Mouse (Mus musculus): ENCODE measurements around the gene Itgav. TPM values are rescaled to one million over a fixed set of nuclear protein-coding genes. Genes with fewer than 3 reads are reported as not detected.

Itgav gene
- polyA plus RNA-seq, 1 experiment from 2014 or later, result 19.9 TPM

GRCm38 (mm10) chr2:83683731-83684519, 40.3 kb upstream of the Itgav start:
- WGBS, result 86% methylated on average over 9 of the region's 9 CpGs
- Histone ChIP-seq H3K36me3 (ENCODE audit: control insufficient read depth, insufficient read depth, low read length) (peaks cover 3% of the 10 kb centered on the region; the same call in 1 of the 2 replicates), H3K27ac (ENCODE audit: low read length) (no peak overlapping the region), H3K4me2 (ENCODE audit: low read length) (no peak overlapping the region), H3K4me3 (ENCODE audit: low read depth, low read length) (no peak overlapping the region), H3K27me3 (ENCODE audit: control insufficient read depth, insufficient read depth, low read depth, low read length) (no peaks in the 10 kb centered on the region), H3K9me3 (replicated peaks; ENCODE audit: control insufficient read depth, low read length, poor library complexity, severe bottlenecking) (no peaks in the 10 kb centered on the region; the same call in 1 of the 2 replicates), H3K9ac (ENCODE audit: low read depth, low read length) (no peak overlapping the region), H3K4me1 (ENCODE audit: control insufficient read depth, insufficient read depth, low read length) (no peaks in the 10 kb centered on the region)
- no peak for ATAC-seq

GRCm38 (mm10) chr2:83684691-83685090, 39.5 kb upstream of the Itgav start:
- Histone ChIP-seq H3K27ac (ENCODE audit: low read length) (no peak overlapping the region), H3K27me3 (ENCODE audit: control insufficient read depth, insufficient read depth, low read depth, low read length) (no peaks in the 10 kb centered on the region), H3K36me3 (ENCODE audit: control insufficient read depth, insufficient read depth, low read length) (peaks cover 3% of the 10 kb centered on the region; the same call in 1 of the 2 replicates), H3K9ac (ENCODE audit: low read depth, low read length) (no peak overlapping the region), H3K4me3 (ENCODE audit: low read depth, low read length) (no peak overlapping the region), H3K4me2 (ENCODE audit: low read length) (no peak overlapping the region), H3K4me1 (ENCODE audit: control insufficient read depth, insufficient read depth, low read length) (no peaks in the 10 kb centered on the region), H3K9me3 (replicated peaks; ENCODE audit: control insufficient read depth, low read length, poor library complexity, severe bottlenecking) (no peaks in the 10 kb centered on the region; the same call in 1 of the 2 replicates)
- WGBS, result 80% methylated on average over 8 of the region's 8 CpGs
- no peak for ATAC-seq

- no peak for ATAC-seq
- 78% methylated on average over 2 of the region's 2 CpGs for WGBS
Measured at GRCm38 (mm10) chr2:83690372-83690771, 33.8 kb upstream of the Itgav start.

GRCm38 (mm10) chr2:83692651-83693545, 31.3 kb upstream of the Itgav start:
- Histone ChIP-seq H3K36me3 (ENCODE audit: control insufficient read depth, insufficient read depth, low read length) (no peaks in the 10 kb centered on the region), H3K27me3 (ENCODE audit: control insufficient read depth, insufficient read depth, low read depth, low read length) (no peaks in the 10 kb centered on the region), H3K4me3 (ENCODE audit: low read depth, low read length) (no peak overlapping the region), H3K9me3 (replicated peaks; ENCODE audit: control insufficient read depth, low read length, poor library complexity, severe bottlenecking) (no peaks in the 10 kb centered on the region; the same call in 1 of the 2 replicates), H3K4me1 (ENCODE audit: control insufficient read depth, insufficient read depth, low read length) (peaks cover 5% of the 10 kb centered on the region; the same call in 1 of the 2 replicates), H3K4me2 (ENCODE audit: low read length) (no peak overlapping the region), H3K9ac (ENCODE audit: low read depth, low read length) (no peak overlapping the region), H3K27ac (ENCODE audit: low read length) (no peak overlapping the region)
- peak; percentile 76 for ATAC-seq
- WGBS, result 17% methylated on average over 10 of the region's 10 CpGs

More at GRCm38 (mm10) chr2:83690372-83690771, 33.8 kb upstream of the Itgav start:
- H3K9ac ChIP-seq (ENCODE audit: low read depth, low read length), result no peak overlapping the region
- H3K4me1 ChIP-seq (ENCODE audit: control insufficient read depth, insufficient read depth, low read length), result peaks cover 5% of the 10 kb centered on the region; the same call in 1 of the 2 replicates
- H3K27ac ChIP-seq (ENCODE audit: low read length), result no peak overlapping the region
- H3K36me3 ChIP-seq (ENCODE audit: control insufficient read depth, insufficient read depth, low read length), result no peaks in the 10 kb centered on the region
- no peaks in the 10 kb centered on the region for H3K27me3 ChIP-seq (ENCODE audit: control insufficient read depth, insufficient read depth, low read depth, low read length)
- no peaks in the 10 kb centered on the region; the same call in 1 of the 2 replicates for H3K9me3 ChIP-seq (replicated peaks; ENCODE audit: control insufficient read depth, low read length, poor library complexity, severe bottlenecking)
- no peak overlapping the region for H3K4me2 ChIP-seq (ENCODE audit: low read length)
- H3K4me3 ChIP-seq (ENCODE audit: low read depth, low read length), result no peak overlapping the region

GRCm38 (mm10) chr2:83694061-83694460, 30.1 kb upstream of the Itgav start:
- Histone ChIP-seq H3K27me3 (ENCODE audit: control insufficient read depth, insufficient read depth, low read depth, low read length) (no peaks in the 10 kb centered on the region), H3K36me3 (ENCODE audit: control insufficient read depth, insufficient read depth, low read length) (no peaks in the 10 kb centered on the region), H3K27ac (ENCODE audit: low read length) (no peak overlapping the region), H3K9ac (ENCODE audit: low read depth, low read length) (no peak overlapping the region), H3K4me1 (ENCODE audit: control insufficient read depth, insufficient read depth, low read length) (peaks cover 5% of the 10 kb centered on the region; the same call in 1 of the 2 replicates), H3K9me3 (replicated peaks; ENCODE audit: control insufficient read depth, low read length, poor library complexity, severe bottlenecking) (no peaks in the 10 kb centered on the region), H3K4me2 (ENCODE audit: low read length) (no peak overlapping the region), H3K4me3 (ENCODE audit: low read depth, low read length) (no peak overlapping the region)
- ATAC-seq, result no peak
- WGBS, result 87% methylated on average over 7 of the region's 7 CpGs

- 84% methylated on average over 11 of the region's 11 CpGs for WGBS
- no peak overlapping the region for H3K4me3 ChIP-seq (ENCODE audit: low read depth, low read length)
- ATAC-seq, result no peak
- no peak overlapping the region for H3K27ac ChIP-seq (ENCODE audit: low read length)
- H3K4me1 ChIP-seq (ENCODE audit: control insufficient read depth, insufficient read depth, low read length), result peaks cover 5% of the 10 kb centered on the region; the same call in 1 of the 2 replicates
- no peaks in the 10 kb centered on the region for H3K27me3 ChIP-seq (ENCODE audit: control insufficient read depth, insufficient read depth, low read depth, low read length)
- no peaks in the 10 kb centered on the region for H3K9me3 ChIP-seq (replicated peaks; ENCODE audit: control insufficient read depth, low read length, poor library complexity, severe bottlenecking)
- no peaks in the 10 kb centered on the region for H3K36me3 ChIP-seq (ENCODE audit: control insufficient read depth, insufficient read depth, low read length)
- H3K9ac ChIP-seq (ENCODE audit: low read depth, low read length), result no peak overlapping the region
- no peak overlapping the region for H3K4me2 ChIP-seq (ENCODE audit: low read length)
Measured at GRCm38 (mm10) chr2:83695345-83696247, 28.6 kb upstream of the Itgav start.

- Histone ChIP-seq H3K9ac (ENCODE audit: low read depth, low read length) (no peak overlapping the region), H3K4me2 (ENCODE audit: low read length) (no peak overlapping the region), H3K9me3 (replicated peaks; ENCODE audit: control insufficient read depth, low read length, poor library complexity, severe bottlenecking) (no peaks in the 10 kb centered on the region), H3K4me1 (ENCODE audit: control insufficient read depth, insufficient read depth, low read length) (no peaks in the 10 kb centered on the region), H3K27me3 (ENCODE audit: control insufficient read depth, insufficient read depth, low read depth, low read length) (no peaks in the 10 kb centered on the region), H3K36me3 (ENCODE audit: control insufficient read depth, insufficient read depth, low read length) (no peaks in the 10 kb centered on the region), H3K4me3 (ENCODE audit: low read depth, low read length) (no peak overlapping the region), H3K27ac (ENCODE audit: low read length) (no peak overlapping the region)
- no peak for ATAC-seq
- WGBS, result 86% methylated on average over 1 of the region's 1 CpGs
Measured at GRCm38 (mm10) chr2:83698484-83698883, 25.7 kb upstream of the Itgav start.

- H3K4me1 ChIP-seq (ENCODE audit: control insufficient read depth, insufficient read depth, low read length), result no peaks in the 10 kb centered on the region
- H3K9me3 ChIP-seq (replicated peaks; ENCODE audit: control insufficient read depth, low read length, poor library complexity, severe bottlenecking), result no peaks in the 10 kb centered on the region
- ATAC-seq, result no peak
- H3K4me2 ChIP-seq (ENCODE audit: low read length), result no peak overlapping the region
- no peak overlapping the region for H3K4me3 ChIP-seq (ENCODE audit: low read depth, low read length)
- H3K9ac ChIP-seq (ENCODE audit: low read depth, low read length), result no peak overlapping the region
- no peaks in the 10 kb centered on the region for H3K36me3 ChIP-seq (ENCODE audit: control insufficient read depth, insufficient read depth, low read length)
- no peak overlapping the region for H3K27ac ChIP-seq (ENCODE audit: low read length)
- 58% methylated on average over 1 of the region's 1 CpGs for WGBS
- H3K27me3 ChIP-seq (ENCODE audit: control insufficient read depth, insufficient read depth, low read depth, low read length), result no peaks in the 10 kb centered on the region
Measured at GRCm38 (mm10) chr2:83699324-83699723, 24.9 kb upstream of the Itgav start.

All from midbrain, embryonic 16.5 days (tissue).